Mouse (Mus musculus) right cerebral cortex, postnatal 36 days (tissue): ENCODE results near the gene Ttc27.

Experiments
- DNase-seq, 2 experiments: peaks; one replicate each; pipeline ENCODE4 v3.0.0; 2022; ENCODE audit warnings: low spot score in 2 of 2, mixed read lengths in 1 of 2

Gene Ttc27

GRCm38 (mm10) chr17:74879768-74880167, 162.2 kb downstream of the Ttc27 start:
- no peak for DNase-seq

GRCm38 (mm10) chr17:74887039-74887438, 169.5 kb downstream of the Ttc27 start:
- no peak for DNase-seq

- DNase-seq, result no peak
Measured at GRCm38 (mm10) chr17:74888836-74889534, 171.5 kb downstream of the Ttc27 start.

GRCm38 (mm10) chr17:74889535-74890117, 172.1 kb downstream of the Ttc27 start:
- no peak for DNase-seq

- DNase-seq, result no peak
Measured at GRCm38 (mm10) chr17:74902453-74902852, 184.9 kb downstream of the Ttc27 start.

GRCm38 (mm10) chr17:74903411-74904331, 186.1 kb downstream of the Ttc27 start:
- DNase-seq, result no peak

GRCm38 (mm10) chr17:74904332-74904687, 186.8 kb downstream of the Ttc27 start:
- no peak for DNase-seq

GRCm38 (mm10) chr17:74904956-74905355, 187.4 kb downstream of the Ttc27 start:
- DNase-seq, result no peak

- no peak for DNase-seq
Measured at GRCm38 (mm10) chr17:74912995-74913394, 195.5 kb downstream of the Ttc27 start.
